Mouse (Mus musculus) heart, embryonic 11.5 days (tissue): ENCODE measurements around the gene Rxylt1. TPM values are rescaled to one million over a fixed set of nuclear protein-coding genes. Genes with fewer than 3 reads are reported as not detected.

Source experiments
- ATAC-seq: fragments of 200-750 bp; cut with Nextera tagmentation; replicated peaks from 2 replicates; pipeline ENCODE4 v1.8.0; 2017; ENCODE audit warnings: moderate library complexity; ENCODE audit not compliant: insufficient number of reproducible peaks, low FRiP score, low TSS enrichment
- H3K27ac ChIP-seq: fragments of 300-500 bp; sonication (generic); 2 replicates; pipeline ENCODE4 v1.5.1; 2014; ENCODE audit warnings: mild to moderate bottlenecking, low read depth, low read length
- H3K27me3 ChIP-seq: fragments of 300-500 bp; sonication (generic); 2 replicates; pipeline ENCODE4 v1.6.1; 2014; ENCODE audit warnings: mild to moderate bottlenecking, low read length, mixed read lengths; ENCODE audit not compliant: control insufficient read depth, insufficient read depth
- H3K36me3 ChIP-seq: fragments of 300-500 bp; sonication (generic); 2 replicates; pipeline ENCODE4 v1.6.1; 2014; ENCODE audit warnings: mild to moderate bottlenecking, low read length, moderate library complexity, mixed read lengths; ENCODE audit not compliant: control insufficient read depth, insufficient read depth
- H3K4me1 ChIP-seq: fragments of 300-500 bp; sonication (generic); 2 replicates; pipeline ENCODE4 v1.6.1; 2014; ENCODE audit warnings: low read length; ENCODE audit not compliant: control insufficient read depth, insufficient read depth
- H3K4me2 ChIP-seq: fragments of 300-500 bp; sonication (generic); 2 replicates; pipeline ENCODE4 v1.6.1; 2014; ENCODE audit warnings: mild to moderate bottlenecking, moderate library complexity
- H3K4me3 ChIP-seq: fragments of 300-500 bp; sonication (generic); 2 replicates; pipeline ENCODE4 v1.5.1; 2014; ENCODE audit warnings: low read depth, low read length
- H3K9ac ChIP-seq: fragments of 300-500 bp; sonication (generic); 2 replicates; pipeline ENCODE4 v1.6.1; 2014; ENCODE audit warnings: mild to moderate bottlenecking, low read depth, low read length, moderate library complexity
- H3K9me3 ChIP-seq: fragments of 300-500 bp; sonication (generic); replicated peaks from 2 replicates; pipeline ENCODE4 v1.6.1; 2016; ENCODE audit warnings: low read length; ENCODE audit not compliant: control insufficient read depth
- WGBS: fragments of 180-500 bp; shearing (Covaris S2); extraction: QIAGEN DNeasy Blood & Tissue Kit; methylation state at CpG from one replicate; pipeline ENCODE4 v1.1.7; 2014; ENCODE audit not compliant: insufficient replicate concordance; 5-methylcytosine and 5-hydroxymethylcytosine counted together
- polyA plus RNA-seq: library from polyadenylated mRNA; unstranded; fragments of >200 nt; fragmentation: Nextera tagmentation; extraction: Ambion mirVana; gene quantifications from 2 replicates; pipeline ENCODE4 v1.2.1, GENCODE M21; 2014

Gene Rxylt1
- polyA plus RNA-seq, 1 experiment from 2014 or later = 42.7 TPM

DNA sequence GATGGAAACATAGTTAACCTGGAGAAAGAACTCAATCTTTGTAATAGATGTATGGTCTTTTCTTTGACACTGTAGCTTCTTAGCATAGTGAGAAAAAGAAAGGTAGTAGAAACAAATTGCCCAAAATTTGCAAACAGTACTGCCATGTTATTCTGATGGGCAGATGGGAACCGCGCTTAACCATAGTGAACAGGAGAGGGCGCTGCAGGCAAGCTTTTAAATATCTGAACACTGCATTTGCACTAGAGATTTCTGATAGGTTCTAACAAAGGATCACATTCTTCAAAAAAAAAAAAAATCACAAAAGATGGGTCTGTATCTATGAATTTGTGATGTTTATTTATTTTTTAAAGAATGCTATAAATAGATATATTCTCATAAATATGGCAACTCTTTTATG is 8.2 kb upstream of the Rxylt1 start:
- WGBS = 0% methylated on average over 3 of the region's 3 CpGs
- Histone ChIP-seq H3K9me3 (no peaks in the 10 kb centered on the region), H3K27ac (no peak overlapping the region), H3K4me3 (no peak overlapping the region), H3K9ac (no peak overlapping the region), H3K4me2 (no peak overlapping the region), H3K4me1 (no peaks in the 10 kb centered on the region), H3K27me3 (0 out of 2 replicates have a peak, but pooled peaks cover 3% of the 10 kb centered on the region), H3K36me3 (no peaks in the 10 kb centered on the region)
- ATAC-seq = no peak

DNA sequence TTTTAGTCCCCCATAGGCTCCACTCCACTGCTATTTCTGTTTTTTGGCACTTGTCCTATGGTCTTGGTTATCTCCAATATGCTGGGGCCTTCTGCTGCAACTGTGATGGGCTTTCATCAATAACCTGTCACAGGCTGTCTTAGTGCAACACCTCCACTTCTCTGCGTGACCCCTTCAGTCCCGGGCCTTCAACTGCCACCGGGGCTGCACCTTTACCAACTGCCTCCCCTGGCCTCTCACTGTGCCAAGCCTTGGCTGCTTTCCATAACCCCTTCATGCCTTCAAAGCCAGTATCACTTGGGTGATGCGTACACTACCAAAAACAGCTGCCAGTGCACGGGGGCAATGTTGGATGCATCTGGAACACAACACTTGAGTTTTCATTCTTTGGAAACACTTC is 5.5 kb upstream of the Rxylt1 start:
- 73% methylated on average over 5 of the region's 5 CpGs for WGBS
- ATAC-seq = no peak
- H3K9me3 ChIP-seq = no peaks in the 10 kb centered on the region
- H3K4me1 ChIP-seq = no peaks in the 10 kb centered on the region
- H3K4me2 ChIP-seq = no peak overlapping the region
- no peak overlapping the region for H3K9ac ChIP-seq
- no peaks in the 10 kb centered on the region for H3K36me3 ChIP-seq
- 0 out of 2 replicates have a peak, but pooled peaks cover 3% of the 10 kb centered on the region for H3K27me3 ChIP-seq
- H3K4me3 ChIP-seq = no peak overlapping the region
- no peak overlapping the region for H3K27ac ChIP-seq

DNA sequence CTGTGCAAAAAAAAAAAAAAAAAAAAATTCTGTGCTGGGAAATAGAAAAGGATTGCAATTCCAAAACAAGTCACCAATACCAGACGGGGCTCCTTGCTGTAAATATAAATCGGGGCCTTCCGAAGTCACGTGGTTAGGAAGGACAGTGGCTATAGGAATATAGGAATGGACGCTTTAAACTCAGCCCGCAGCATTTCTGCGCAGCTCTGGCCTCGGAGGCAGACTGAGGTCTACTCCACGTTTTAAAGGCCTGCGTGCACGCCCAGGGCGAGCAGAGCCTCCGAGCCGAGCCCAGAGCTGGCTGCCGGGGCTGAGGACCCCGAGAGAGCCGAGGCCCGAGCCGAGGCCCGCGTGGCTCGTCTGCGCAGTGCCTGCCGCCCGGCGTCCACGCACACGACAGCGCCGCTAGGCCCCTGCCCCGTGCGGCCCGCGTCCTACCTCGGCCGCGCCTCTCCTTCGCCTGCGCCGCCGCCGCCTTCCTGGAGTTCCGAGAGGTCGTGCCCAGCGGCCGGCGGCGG is 650 bp downstream of the Rxylt1 start:
- Histone ChIP-seq H3K4me1 (0 out of 2 replicates have a peak, but pooled peaks cover 8% of the 10 kb centered on the region), H3K4me2 (peak overlapping the region; percentile 90), H3K27ac (peak overlapping the region; percentile 92), H3K9me3 (no peaks in the 10 kb centered on the region), H3K4me3 (peak overlapping the region; percentile 81), H3K36me3 (no peaks in the 10 kb centered on the region), H3K27me3 (no peaks in the 10 kb centered on the region), H3K9ac (peak overlapping the region; percentile 90)
- peak; percentile 69 for ATAC-seq
- under 1% methylated on average over 44 of the region's 48 CpGs for WGBS

DNA sequence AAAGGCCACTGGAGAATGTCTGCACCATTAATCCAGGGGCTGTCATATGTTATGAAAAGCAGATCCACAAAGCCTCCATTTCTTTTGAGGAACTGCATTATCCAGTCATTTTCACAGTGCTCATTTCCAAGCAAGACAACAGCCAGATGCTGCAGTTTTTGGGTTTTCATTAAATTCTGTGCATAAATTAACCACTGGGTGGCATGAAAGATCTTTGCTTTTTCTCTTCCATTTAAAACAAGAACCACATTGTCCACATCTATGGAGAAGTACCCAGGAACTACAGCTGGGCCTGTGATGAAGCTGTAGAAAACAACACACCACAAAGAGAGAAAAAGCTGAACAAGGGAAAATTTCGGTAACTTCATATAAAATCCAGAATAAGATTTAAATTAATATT is 6.7 kb downstream of the Rxylt1 start:
- no peak for ATAC-seq
- Histone ChIP-seq H3K27ac (no peak overlapping the region), H3K4me3 (no peak overlapping the region), H3K36me3 (peaks cover 20% of the 10 kb centered on the region), H3K27me3 (no peaks in the 10 kb centered on the region), H3K9ac (no peak overlapping the region), H3K9me3 (no peaks in the 10 kb centered on the region; the same call in 1 of the 2 replicates), H3K4me1 (0 out of 2 replicates have a peak, but pooled peaks cover 3% of the 10 kb centered on the region), H3K4me2 (no peak overlapping the region)
- 87% methylated on average over 1 of the region's 1 CpGs for WGBS

DNA sequence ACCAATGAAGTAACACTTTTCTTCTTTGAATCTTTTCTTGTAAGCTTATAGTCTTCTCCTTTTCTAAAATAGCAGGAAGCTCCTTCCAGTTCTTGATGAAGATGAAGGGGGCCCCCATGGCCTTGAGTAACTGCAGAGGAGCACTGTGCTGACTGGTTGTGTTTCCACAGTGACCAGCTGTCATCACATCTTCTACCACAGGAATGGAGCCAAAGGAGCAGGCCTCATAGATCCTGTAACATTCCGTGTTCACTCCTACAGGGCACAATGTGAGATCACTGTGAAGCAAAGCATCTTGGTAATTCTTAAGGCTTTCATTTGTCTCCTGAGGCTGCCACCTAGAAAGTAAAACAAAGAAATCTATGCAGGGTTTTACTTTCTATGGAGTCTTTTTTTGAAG is 15.8 kb downstream of the Rxylt1 start:
- Histone ChIP-seq H3K4me2 (no peak overlapping the region), H3K9me3 (no peaks in the 10 kb centered on the region), H3K27ac (no peak overlapping the region), H3K9ac (no peak overlapping the region), H3K27me3 (no peaks in the 10 kb centered on the region), H3K36me3 (no peaks in the 10 kb centered on the region), H3K4me1 (no peaks in the 10 kb centered on the region), H3K4me3 (no peak overlapping the region)
- no peak for ATAC-seq
- WGBS = 39% methylated on average over 1 of the region's 1 CpGs

DNA sequence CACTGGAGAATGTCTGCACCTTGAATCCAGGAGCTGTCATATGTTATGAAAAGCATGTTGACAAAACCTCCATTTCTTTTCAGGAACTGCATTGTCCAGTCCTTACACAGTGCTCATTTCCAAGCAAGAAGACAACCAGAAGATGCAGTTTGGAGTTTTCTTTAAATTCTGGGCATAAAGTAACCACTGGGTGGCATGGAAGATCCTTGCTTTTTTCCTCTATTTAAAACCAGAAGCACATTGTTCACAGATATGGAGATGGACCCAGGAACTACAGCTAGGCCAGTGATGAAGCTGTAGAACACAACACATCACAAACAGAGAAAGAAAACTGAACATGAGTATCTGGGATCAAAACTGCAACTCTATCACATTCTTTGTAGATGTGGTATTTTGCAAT is 28.0 kb downstream of the Rxylt1 start:
- no peak for ATAC-seq
- H3K9me3 ChIP-seq = no peaks in the 10 kb centered on the region
- no peak overlapping the region for H3K4me3 ChIP-seq
- no peak overlapping the region for H3K4me2 ChIP-seq
- H3K36me3 ChIP-seq = no peaks in the 10 kb centered on the region
- H3K4me1 ChIP-seq = 0 out of 2 replicates have a peak, but pooled peaks cover 2% of the 10 kb centered on the region
- H3K9ac ChIP-seq = no peak overlapping the region
- no peaks in the 10 kb centered on the region for H3K27me3 ChIP-seq
- no peak overlapping the region for H3K27ac ChIP-seq

DNA sequence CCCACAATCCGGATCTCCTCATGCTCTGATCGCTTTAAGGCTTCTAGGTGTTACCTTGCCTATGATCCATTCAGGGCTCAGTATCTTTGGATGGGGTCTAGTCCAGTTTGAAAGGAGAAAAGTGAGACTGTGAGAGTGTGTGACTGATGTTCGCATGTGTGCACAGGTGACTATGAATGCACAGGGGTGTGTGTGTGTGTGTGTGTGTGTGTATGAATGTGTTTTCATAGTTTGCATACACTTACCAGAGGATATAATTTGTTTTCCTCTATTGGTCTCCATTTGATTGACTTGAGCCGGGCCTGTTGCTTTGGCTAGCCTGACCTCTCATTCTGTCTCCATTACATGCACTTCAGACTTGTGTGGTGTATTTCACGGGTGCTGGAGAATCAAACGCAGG is 41.3 kb downstream of the Rxylt1 start:
- H3K27ac ChIP-seq = no peak overlapping the region
- no peaks in the 10 kb centered on the region for H3K9me3 ChIP-seq
- no peak overlapping the region for H3K4me2 ChIP-seq
- H3K27me3 ChIP-seq = no peaks in the 10 kb centered on the region
- no peaks in the 10 kb centered on the region for H3K36me3 ChIP-seq
- H3K4me3 ChIP-seq = no peak overlapping the region
- no peak for ATAC-seq
- no peak overlapping the region for H3K9ac ChIP-seq
- 87% methylated on average over 6 of the region's 6 CpGs for WGBS
- H3K4me1 ChIP-seq = no peaks in the 10 kb centered on the region

DNA sequence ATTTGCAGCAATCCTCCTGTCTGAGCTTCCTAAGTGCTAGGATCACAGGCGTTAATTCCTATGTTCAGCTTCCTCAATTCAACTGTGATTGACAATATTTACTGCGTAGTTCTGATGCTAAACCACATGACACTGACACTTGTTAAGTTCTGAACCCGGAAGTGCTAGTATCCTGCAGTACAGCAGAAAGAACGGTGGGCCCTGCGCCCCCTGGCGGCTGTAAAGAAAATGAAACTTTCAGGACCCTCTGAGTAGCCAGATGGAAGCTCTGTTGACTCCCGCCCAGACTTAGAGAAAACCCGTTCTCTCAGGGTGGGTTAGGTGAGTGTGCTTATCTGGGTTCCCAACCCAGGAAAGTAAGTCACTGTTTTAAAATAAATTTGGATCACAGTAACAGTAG is 42.6 kb downstream of the Rxylt1 start:
- 9% methylated on average over 8 of the region's 8 CpGs for WGBS

DNA sequence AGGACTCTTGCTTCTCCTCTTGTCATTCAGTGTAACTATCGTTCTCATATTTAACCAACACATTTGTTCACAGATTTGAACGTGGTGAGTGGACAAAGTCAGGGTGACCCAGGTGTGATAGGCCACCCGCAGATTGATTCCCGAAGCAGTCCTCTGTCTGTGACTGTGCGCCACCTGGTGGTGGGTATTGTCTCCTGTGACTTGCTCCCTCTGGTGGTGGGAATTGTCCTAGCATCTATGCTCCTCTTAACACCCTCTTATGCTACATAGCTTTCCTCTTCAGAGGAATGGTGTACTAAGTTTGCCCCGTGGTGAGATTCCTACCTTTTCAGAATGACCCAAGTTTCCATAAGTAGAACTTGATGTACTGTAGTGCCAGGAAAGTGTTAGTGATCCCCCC is 45.3 kb downstream of the Rxylt1 start:
- Histone ChIP-seq H3K4me2 (no peak overlapping the region), H3K36me3 (no peaks in the 10 kb centered on the region), H3K9ac (no peak overlapping the region), H3K27ac (no peak overlapping the region), H3K27me3 (peaks cover 11% of the 10 kb centered on the region; the same call in 1 of the 2 replicates), H3K9me3 (no peaks in the 10 kb centered on the region), H3K4me1 (no peaks in the 10 kb centered on the region), H3K4me3 (no peak overlapping the region)
- ATAC-seq = no peak
- WGBS = 34% methylated on average over 6 of the region's 6 CpGs

More for the DNA sequence above, 42.6 kb downstream of the Rxylt1 start:
- Histone ChIP-seq H3K9me3 (no peaks in the 10 kb centered on the region), H3K27ac (no peak overlapping the region), H3K9ac (no peak overlapping the region), H3K4me2 (no peak overlapping the region), H3K36me3 (no peaks in the 10 kb centered on the region), H3K4me1 (no peaks in the 10 kb centered on the region), H3K4me3 (no peak overlapping the region), H3K27me3 (no peaks in the 10 kb centered on the region)
- peak; percentile 46; the same call in 1 of the 2 replicates for ATAC-seq
